Mouse (Mus musculus): Measurements from ENCODE around the gene Dolk. TPM values are rescaled to one million over a fixed set of nuclear protein-coding genes. Genes with fewer than 3 reads are reported as not detected.

The Dolk gene
- 17.4 TPM for polyA plus RNA-seq (2017; shearing (Covaris generic))

DNA sequence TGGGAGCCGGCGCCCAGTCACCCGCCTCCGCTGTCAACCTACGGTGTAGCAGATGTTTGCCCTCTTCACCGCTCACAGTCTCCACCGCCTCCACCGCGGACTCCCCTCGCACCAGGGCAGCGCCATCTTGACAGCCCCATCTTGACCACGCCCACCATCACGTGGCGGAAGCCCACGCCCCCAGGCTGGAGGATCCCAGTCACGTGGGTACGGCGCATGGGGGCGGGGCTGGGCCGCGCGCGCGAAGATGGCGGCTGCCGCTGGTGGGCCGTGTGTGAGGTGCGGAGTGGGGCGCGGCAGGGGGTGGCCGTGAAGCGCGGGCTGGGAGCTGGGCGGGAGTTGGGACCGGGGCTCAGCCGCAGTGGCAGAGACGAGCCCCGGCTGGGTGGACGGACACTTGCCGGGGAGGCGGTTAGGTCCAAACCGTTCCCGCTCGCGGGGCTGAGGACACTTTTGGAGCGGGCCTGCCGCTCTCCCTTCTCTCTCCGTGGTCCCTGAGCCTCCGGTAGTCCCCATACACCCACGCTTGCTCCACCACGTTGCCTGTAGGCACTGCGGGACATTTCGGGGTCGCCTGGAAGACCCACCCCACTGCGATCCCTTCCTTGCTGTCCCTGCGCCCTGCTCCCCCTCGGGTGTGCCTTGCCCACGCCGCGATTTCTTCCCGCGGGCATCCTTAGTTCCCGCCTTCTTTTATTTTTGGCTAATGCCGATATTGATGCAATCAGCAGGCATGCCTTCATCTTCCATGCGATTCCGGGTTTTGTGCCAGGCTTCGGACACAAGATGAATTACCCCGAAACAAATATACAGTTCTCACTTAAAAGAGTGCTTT lies at the start of gene Dolk, which contains the start of gene Nup188:
Gene Dolk, minus strand, starts transcription at position 143 of the 835 bp plus-strand sequence.
Gene Nup188, plus strand, starts transcription at position 206 of the 835 bp plus-strand sequence.

GRCm38 (mm10) chr2:30280743-30281142 lies 5.4 kb downstream of the Dolk start, which contains the start of gene Gm28038:
Gm28038 (plus strand) TSS chr2:30281043.

DNA sequence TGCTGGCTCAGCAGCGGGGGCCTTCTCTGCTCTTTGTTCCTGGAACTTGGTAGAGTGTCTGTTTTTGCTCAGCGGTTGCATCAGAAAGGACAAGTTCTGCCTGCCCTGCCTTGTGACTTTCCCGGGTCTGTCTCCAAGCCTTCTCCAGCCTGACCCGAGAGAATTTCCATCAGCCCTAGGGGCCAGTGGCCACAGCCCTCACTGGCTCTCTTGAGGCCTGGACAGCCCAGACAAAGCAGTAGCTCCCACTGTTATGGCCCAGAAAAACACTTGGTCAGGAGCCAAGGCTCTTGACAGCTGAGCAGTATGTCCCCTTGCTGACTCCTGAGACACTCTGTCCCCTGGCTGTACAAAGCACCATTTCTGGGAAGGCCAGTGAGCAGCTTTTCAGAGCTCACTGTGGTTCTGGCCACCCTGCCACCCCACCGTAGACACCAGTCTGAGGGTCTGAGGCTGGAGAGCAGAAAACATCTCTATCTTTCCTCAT lies 20.3 kb downstream of the Dolk start, which contains the start of gene Phyhd1:
Gene Phyhd1, plus strand, starts transcription at position 437 of the 487 bp plus-strand sequence.

GRCm38 (mm10) chr2:30240267-30240666 lies 45.9 kb downstream of the Dolk start, which contains the start of gene Gm28035:
Gm28035 (plus strand) TSS chr2:30240567.

DNA sequence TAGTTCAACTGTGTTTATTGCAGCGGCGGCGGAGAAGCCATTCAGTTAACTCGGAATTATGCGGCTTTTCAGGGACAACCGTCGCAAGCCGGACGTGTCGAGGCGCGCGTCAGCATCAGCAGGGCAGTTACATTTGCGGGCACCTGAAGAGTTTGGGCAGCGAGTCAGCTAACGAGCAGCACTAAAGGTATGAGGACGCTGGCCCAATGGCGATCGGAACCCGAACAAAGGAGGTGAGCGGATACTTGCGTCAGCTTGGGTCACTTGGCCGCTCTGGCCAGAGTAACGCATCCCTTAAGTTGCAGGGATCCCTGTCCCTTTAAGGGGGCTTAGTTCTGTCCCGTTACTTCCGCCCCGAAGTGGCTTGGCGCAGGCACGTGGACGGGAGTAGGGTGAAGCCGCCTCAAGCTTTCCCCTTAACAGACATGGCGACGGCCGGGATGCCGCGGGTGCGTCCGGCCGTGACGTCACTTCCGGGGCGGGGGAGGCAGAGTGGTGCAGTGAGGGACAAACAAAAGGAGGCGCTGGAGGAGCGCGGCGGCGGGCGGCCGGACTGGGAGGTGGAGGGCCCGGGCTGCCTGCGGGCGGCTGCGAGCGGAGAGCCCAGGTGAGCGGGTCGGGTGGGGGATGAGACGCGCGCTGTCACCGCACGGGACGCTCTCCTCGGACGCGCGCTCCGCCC lies 48.8 kb downstream of the Dolk start, which contains the start of gene Lrrc8a:
Gene Lrrc8a, plus strand, starts transcription at position 517 of the 682 bp plus-strand sequence.

Other genes with a start within 250 kb of the Dolk start
- 1.3 TPM for gene Wdr34, start 237.5 kb downstream of the Dolk start, polyA plus RNA-seq (2017; shearing (Covaris generic))
- gene Set, start 229.0 kb downstream of the Dolk start, polyA plus RNA-seq (2017; shearing (Covaris generic)), result 144 TPM
- gene Pkn3, start 208.7 kb downstream of the Dolk start, polyA plus RNA-seq (2017; shearing (Covaris generic)), result 1.2 TPM
- gene Zdhhc12, start 192.7 kb downstream of the Dolk start, polyA plus RNA-seq (2017; shearing (Covaris generic)), result 30.3 TPM
- gene Zer1, start 161.7 kb downstream of the Dolk start, polyA plus RNA-seq (2017; shearing (Covaris generic)), result 34.3 TPM
- 7.7 TPM for gene Tbc1d13, start 152.6 kb downstream of the Dolk start, polyA plus RNA-seq (2017; shearing (Covaris generic))
- 2.3 TPM for gene Endog, start 114.8 kb downstream of the Dolk start, polyA plus RNA-seq (2017; shearing (Covaris generic))
- gene Spout1, start 107.9 kb downstream of the Dolk start, polyA plus RNA-seq (2017; shearing (Covaris generic)), result 42.8 TPM
- gene Kyat1, start 80.5 kb downstream of the Dolk start, polyA plus RNA-seq (2017; shearing (Covaris generic)), result 12.3 TPM
- 7.8 TPM for gene Lrrc8a, start 48.6 kb downstream of the Dolk start, polyA plus RNA-seq (2017; shearing (Covaris generic))
- 3.9 TPM for gene Gm28035, start 45.8 kb downstream of the Dolk start, polyA plus RNA-seq (2017; shearing (Covaris generic))
- gene Phyhd1, start 20.1 kb downstream of the Dolk start, polyA plus RNA-seq (2017; shearing (Covaris generic)), result 7.2 TPM
- not detected for gene Gm28038, start 5.3 kb downstream of the Dolk start, polyA plus RNA-seq (2017; shearing (Covaris generic))
- 27.8 TPM for gene Nup188, start 63 bp upstream of the Dolk start, polyA plus RNA-seq (2017; shearing (Covaris generic))
- gene Sh3glb2, start 73.0 kb upstream of the Dolk start, polyA plus RNA-seq (2017; shearing (Covaris generic)), result 148 TPM
- gene Miga2, start 77.9 kb upstream of the Dolk start, polyA plus RNA-seq (2017; shearing (Covaris generic)), result 15.6 TPM
- gene Dolpp1, start 105.9 kb upstream of the Dolk start, polyA plus RNA-seq (2017; shearing (Covaris generic)), result 38.7 TPM
- gene Crat, start 129.5 kb upstream of the Dolk start, polyA plus RNA-seq (2017; shearing (Covaris generic)), result 6.7 TPM
- 126 TPM for gene Ptpa, start 129.7 kb upstream of the Dolk start, polyA plus RNA-seq (2017; shearing (Covaris generic))
- gene Ier5l, start 187.9 kb upstream of the Dolk start, polyA plus RNA-seq (2017; shearing (Covaris generic)), result 0.13 TPM